Mouse (Mus musculus) CH12.LX (cell line): Measurements from ENCODE around the gene Tead1.

Experiments used
- CTCF ChIP-seq, 2 experiments: IDR thresholded peaks in 1 of 2; conservative IDR thresholded peaks in 1 of 2; 2 replicates each; pipeline ENCODE4 v1.5.1; 2011 to 2012; ENCODE audit warnings: low read depth in 2 of 2, low read length in 2 of 2, improper control_type of control experiment in 1 of 2, inconsistent platforms in 1 of 2, mild to moderate bottlenecking in 1 of 2, moderate library complexity in 1 of 2
- E2F4 ChIP-seq: IDR thresholded peaks from 2 replicates; pipeline ENCODE4 v1.6.1; 2011; ENCODE audit warnings: low read depth, low read length, improper control_type of control experiment; ENCODE audit not compliant: insufficient replicate concordance
- EP300 ChIP-seq: IDR thresholded peaks from 2 replicates; pipeline ENCODE4 v1.6.1; 2011; ENCODE audit warnings: low read length, improper control_type of control experiment
- POLR2A ChIP-seq: IDR thresholded peaks from 2 replicates; pipeline ENCODE4 v1.6.1; 2011; ENCODE audit warnings: low read depth, mild to moderate bottlenecking, improper control_type of control experiment, low read length
- ZNF384 ChIP-seq: IDR thresholded peaks from 2 replicates; pipeline ENCODE4 v1.6.1; 2012; ENCODE audit warnings: low read depth, low read length, improper control_type of control experiment, inconsistent platforms

DNA sequence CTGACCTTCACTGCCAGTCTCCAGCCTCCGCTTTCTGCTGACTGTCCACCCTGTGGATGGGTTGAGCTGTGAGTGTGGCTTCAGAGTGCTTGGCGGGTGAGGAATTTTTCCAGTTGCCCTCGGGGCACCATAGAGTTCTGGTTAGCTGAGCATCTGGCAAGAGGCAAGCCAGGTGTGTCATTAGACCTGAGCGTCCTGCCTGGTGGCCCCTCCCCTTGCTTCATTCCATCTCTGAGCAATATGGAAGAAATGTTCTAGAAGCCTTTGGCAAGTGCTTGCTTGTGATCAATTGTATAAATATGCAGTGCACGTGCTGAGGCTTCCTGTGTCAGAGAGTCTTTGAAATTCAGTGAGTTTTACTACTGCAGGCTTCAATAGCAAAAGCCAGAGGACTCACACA, 21.0 kb downstream of the Tead1 start:
- no peak for TF ChIP-seq E2F4
- TF ChIP-seq CTCF (conservative IDR thresholded peaks at IDR 0.05 in 1 of 2, IDR thresholded peaks at IDR 0.05 in 1 of 2; ENCODE audit: low read depth in 2 of 2, low read length in 2 of 2) = no peak
- TF ChIP-seq ZNF384 = no peak
- no peak for TF ChIP-seq EP300
- no peak for TF ChIP-seq POLR2A
